Mouse (Mus musculus) erythroblast, embryonic 14.5 days (primary cell): ENCODE results near the gene Carhsp1.

ENCODE experiments used
- GATA1 ChIP-seq: IDR thresholded peaks from 2 replicates; pipeline ENCODE4 v1.6.1; 2012; ENCODE audit warnings: low read length, inconsistent platforms, mixed read lengths
- TAL1 ChIP-seq: IDR thresholded peaks from 3 replicates; pipeline ENCODE4 v1.6.1; 2012; ENCODE audit warnings: low read length, inconsistent platforms, mixed read lengths

DNA sequence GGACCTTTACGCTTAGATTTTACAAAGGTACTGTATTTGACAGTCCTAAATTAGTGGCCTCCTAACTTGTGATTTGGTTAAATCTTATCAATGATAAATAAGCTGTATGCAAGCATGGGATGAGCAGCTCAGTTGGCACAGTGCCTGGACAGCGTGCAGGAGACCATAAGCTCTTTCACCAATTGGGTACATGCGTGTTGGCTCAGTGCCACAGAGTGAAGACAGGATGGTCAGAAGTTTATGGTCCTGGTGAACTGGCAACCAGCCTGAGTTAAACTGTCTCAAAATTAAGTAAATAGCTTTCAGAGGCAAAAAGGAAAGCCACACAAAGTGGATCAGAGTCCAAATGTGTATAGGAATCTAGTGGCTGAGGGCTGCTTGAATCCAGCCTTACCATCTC lies 28.6 kb upstream of the Carhsp1 start:
- TF ChIP-seq GATA1 (no peak), TAL1 (no peak)
